Mouse (Mus musculus) naive thymus-derived CD4-positive, alpha-beta T cell, adult 5 months (primary cell): ENCODE measurements around the gene Itgb3bp. TPM values are rescaled to one million over a fixed set of nuclear protein-coding genes. Genes with fewer than 3 reads are reported as not detected.

Experiments
- polyA plus RNA-seq: library from polyadenylated mRNA; unstranded; fragments of 100-300 nt; shearing (Covaris generic); gene quantifications from one replicate; pipeline ENCODE4 v1.2.1, GENCODE M21; 2017

Gene Itgb3bp
- 13.6 TPM for polyA plus RNA-seq

DNA sequence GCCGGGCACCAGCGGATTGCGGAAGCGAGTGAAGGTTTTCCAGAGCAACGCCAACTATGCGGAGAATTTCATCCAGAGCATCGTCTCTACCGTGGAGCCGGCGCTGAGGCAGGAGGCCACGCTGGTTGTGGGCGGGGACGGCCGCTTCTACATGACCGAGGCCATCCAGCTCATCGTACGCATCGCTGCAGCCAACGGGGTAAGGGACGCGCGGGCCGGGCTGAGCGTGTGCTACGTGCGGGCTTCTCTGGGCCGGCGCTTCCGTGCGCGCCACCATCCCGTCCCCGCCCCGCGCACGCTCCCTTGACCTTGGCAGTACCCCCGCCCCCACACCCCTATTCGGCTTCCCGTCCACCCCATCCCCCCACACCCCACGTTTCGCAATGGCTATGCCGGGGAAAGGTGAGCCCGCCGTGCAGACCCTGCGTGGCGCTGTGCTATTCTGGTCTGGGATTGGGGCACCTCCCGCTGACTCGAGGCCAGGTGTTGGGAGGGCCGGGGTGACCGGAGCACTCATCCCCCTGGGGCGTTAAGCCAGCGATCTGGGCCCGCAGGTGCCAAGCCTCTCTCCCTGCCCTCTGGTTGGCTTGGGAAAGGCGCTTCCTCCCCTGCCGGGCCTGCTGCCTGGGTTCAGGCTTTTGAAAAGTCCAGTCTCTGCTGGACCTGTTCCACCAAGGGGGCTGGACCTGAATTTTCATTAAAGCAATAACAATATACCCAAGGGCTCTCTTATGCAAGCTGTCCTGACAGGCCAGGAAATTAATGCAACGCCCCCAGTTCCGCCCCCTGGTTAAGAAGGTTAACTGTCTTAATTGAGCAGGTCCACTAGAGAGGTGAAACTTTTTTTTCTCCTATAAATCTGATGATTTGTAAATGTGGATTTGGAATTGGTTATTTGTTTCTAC, at the start of gene Itgb3bp:
Gene Itgb3bp (minus strand): TSS at position 201 of the 905 bp plus-strand sequence.

DNA sequence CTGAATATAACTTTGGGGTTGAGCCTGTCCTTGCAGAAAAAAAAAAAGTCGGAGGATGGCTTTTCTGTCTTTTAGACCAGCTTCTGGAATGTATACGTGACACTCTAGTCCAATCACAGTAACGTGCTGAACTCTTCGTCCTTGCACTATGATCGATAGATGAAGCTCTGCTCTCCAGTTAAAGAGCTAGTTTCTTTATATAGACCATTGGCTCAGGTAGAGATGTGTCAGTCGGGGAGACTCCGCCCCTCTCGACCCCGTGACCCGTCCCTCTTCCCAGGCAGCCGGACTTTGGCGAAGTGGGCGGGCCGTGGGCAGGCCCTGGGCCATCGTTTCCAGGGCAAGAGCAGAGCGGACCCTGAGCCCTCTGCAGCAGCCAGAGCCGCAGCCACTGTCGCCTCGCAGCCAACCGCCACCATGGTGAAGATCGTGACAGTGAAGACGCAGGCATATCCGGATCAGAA, 432 bp downstream of the Itgb3bp start, which contains the start of gene Pgm1:
Gene Pgm1 (plus strand): TSS at position 266 of the 464 bp plus-strand sequence.

DNA sequence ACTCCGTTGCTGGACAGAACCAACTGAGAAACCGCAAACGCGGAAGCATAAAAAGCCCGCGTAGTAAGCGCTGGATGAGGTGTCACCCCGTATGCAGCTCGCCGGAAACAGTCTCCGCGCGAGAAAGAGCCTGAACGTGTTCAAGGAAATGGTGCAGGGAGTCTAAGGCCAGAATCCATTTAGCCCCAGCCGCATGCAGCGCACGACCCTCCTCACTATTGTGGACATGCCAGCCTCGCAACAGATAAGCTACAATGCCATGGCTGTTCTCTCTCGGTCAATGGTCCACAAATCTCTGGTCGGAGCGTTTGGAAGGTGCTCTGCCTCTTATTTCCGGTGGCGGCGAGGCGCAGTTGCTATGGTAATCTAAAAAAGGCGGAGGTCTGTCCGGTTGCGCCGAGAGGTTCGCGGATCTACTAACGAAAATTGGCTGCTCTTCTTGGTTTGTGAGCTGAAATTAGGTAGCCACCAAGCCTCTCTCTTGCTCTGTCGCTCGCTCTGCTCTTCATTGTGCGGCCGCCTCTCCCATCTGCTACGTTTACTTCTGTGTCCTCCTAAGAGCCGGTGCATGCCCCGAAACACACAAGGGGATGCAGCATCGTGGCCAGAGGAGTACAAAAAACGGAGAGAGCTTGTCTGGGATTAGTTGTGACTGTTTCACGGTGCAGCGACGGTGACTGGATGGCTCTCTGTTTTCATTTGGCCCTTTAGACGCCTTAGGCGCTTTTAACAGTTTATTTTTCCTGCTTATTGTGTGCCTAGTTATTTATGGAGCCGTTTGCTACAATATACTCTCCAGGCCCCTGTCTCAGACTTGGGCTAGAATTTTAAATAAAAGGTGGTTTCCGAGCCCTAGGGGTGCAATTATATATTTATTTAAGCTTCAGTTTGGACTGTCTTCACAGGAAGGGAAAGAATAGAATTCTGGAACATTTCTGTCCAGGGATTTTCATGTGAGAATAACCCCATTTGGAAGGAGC, 100.2 kb downstream of the Itgb3bp start, which contains the start of gene Efcab7:
Gene Efcab7 (plus strand): TSS at position 105 of the 980 bp plus-strand sequence.

Other genes with a start within 250 kb of the Itgb3bp start
- gene Alg6, start 214.1 kb downstream of the Itgb3bp start, polyA plus RNA-seq = 4.4 TPM
- gene Efcab7, start 100.6 kb downstream of the Itgb3bp start, polyA plus RNA-seq = 3.1 TPM
- gene Pgm1, start 399 bp downstream of the Itgb3bp start, polyA plus RNA-seq = 27.0 TPM
- gene Ror1, start 166.0 kb upstream of the Itgb3bp start, polyA plus RNA-seq = not detected